Mouse (Mus musculus) retina, postnatal 7 days (tissue): Measurements from ENCODE around the gene Csnk1d.

Source experiments
- DNase-seq: peaks from one replicate; pipeline ENCODE4 v3.0.0-alpha.2; 2012; ENCODE audit warnings: low read depth, low spot score

The Csnk1d gene

GRCm38 (mm10) chr11:120913796-120914195, 77.3 kb downstream of the Csnk1d start:
- DNase-seq: no peak
